Mouse (Mus musculus): ENCODE measurements around the gene Hpcal4.

Hpcal4 gene

DNA sequence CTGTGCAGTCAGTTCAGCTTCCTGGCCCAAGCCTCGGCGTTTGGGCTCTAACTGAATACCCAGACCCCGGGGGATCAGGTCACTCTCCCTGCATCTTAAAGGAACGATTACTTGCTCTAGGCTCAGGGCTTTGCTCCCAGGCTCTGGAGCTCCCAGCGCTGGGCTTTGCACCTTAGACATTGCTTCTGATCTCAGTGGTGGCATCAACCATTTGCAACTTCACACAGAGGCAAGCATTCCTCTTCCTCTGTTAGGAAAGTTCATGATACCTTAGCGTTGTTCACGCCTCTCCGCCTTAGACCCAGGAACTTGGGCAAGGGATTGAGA is 19.0 kb downstream of the Hpcal4 start:
- DNase-seq, result no peak

DNA sequence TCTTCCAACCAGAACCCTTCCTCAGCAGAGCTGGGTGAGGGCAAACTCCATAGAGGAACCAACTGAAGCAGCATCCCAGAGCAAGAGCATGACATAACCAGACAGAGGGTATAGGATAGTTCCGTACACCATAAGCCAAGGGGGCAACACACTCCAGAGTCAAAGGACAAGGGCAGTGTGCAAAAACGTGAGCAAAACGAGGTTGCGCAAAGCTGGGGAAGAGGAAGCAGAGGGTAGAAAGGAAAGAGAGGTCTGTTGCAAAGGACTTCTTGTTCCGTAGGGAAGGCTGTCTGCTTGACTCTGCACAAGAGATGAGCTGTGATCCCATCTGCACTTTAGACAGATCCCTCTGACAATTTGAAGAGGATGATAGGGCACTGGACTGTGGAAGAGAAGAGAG is 24.3 kb downstream of the Hpcal4 start:
- no peak for DNase-seq

DNA sequence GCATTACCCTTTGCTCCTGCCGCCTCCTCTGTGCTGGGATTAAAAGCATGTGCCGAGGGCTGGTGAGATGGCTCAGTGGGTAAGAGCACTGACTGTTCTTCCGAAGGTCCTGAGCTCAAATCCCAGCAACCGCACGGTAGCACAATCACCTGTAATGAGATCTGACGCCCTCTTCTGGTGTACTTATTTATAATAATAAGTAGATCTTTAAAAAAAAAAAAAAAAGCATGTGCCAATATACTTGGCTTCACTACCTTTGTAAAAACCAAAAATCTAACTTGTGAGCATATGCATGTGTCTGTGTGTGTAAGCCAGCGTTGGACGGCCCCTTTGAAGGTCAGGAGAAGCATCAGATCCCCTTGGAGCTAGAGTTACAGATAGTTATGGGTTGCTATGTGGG is 28.0 kb downstream of the Hpcal4 start:
- no peak for DNase-seq

DNA sequence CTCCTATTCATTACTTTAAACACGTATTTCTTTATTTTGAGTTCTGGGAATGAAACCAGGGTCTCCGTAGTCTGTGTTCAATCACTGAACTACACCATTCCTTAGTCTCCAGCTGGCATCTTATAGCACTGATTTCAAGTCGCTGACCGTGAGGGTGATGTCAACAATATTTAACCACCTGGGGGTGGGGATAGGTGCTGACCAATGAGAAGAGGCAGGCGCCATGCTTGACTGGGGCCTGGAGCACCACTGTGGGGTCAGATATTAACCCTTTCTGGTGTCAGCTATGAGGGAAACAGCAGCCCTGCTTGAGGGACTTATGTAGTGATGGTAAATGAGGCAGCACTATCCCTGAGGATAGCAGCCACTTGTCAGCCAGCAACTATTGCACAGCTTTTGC is 28.4 kb downstream of the Hpcal4 start:
- no peak for DNase-seq

DNA sequence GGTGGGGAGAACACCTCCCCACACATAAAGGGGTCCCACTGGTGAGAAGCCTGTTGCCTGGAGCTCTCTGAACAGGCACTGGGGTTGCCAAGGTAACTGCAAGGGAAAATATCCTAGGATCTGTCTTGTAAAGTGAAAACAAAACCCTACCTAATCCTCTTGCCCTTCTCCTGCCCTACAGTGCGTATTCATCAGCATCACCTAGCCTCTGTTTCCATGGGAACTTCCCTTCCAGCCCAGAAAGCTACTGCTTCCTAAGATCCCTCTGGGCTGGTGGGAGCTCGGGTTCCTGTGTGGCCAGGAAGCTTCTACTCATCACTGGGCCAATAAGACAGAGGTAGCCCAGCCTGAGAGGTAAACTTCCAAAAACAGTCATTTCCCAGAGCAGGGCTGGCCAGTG is 29.3 kb downstream of the Hpcal4 start:
- no peak for DNase-seq

DNA sequence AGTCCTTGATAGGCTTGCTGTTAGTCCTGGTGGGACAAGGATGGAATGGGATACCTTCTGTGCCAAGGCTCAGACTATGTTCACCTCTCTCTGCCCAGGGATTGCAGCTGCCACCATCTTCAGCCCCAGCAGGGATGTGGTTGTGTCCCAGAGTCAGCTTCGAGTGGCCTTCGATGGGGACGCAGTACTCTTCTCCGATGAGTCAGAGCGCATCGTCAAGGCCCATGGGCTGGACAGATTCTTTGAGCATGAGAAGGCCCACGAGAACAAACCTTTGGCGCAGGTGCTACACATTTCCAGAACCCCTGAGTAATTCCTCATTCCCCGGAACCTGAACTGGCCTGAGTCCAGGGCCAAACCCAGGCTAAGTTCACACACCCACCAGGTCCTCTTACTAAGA is 30.9 kb downstream of the Hpcal4 start:
- DNase-seq, result no peak

DNA sequence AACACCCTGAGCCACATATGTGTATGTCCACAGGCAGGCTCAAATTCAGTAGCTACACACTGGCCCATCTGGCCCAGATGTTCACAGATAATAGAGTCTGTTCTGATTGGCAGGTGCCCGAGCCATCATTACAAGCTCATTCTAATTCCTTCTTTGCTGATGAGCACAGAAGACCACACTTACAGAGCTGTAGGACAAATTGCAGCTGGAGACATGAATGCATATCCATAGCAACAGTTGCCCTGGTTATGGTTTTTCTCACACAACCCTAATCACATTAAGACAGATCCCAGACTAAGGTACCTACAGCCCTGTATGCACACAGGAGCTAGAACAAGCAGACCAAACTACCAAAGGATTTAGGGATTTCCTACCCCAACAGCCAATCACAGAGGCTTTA is 32.3 kb downstream of the Hpcal4 start:
- no peak for DNase-seq

DNA sequence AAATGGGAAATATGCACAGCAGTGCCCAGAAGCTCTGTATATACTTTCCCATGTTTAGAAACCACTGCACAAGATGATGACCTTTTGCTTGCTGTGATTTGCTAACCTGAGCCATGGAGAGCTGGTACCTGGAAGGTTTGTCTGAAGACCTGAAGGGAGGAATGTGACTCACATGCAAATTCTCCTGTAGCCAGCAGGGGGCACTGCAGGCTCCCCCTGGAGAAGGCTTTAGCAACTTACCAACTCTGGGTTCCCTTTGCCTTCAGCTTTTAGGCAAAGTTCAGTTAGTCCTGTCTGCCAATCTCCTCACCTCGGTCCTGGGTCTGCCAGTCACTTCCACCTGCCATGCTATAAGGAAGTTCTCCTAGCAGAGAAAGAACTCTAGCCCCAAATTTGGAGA is 33.8 kb downstream of the Hpcal4 start:
- peak; percentile 40 for DNase-seq

DNA sequence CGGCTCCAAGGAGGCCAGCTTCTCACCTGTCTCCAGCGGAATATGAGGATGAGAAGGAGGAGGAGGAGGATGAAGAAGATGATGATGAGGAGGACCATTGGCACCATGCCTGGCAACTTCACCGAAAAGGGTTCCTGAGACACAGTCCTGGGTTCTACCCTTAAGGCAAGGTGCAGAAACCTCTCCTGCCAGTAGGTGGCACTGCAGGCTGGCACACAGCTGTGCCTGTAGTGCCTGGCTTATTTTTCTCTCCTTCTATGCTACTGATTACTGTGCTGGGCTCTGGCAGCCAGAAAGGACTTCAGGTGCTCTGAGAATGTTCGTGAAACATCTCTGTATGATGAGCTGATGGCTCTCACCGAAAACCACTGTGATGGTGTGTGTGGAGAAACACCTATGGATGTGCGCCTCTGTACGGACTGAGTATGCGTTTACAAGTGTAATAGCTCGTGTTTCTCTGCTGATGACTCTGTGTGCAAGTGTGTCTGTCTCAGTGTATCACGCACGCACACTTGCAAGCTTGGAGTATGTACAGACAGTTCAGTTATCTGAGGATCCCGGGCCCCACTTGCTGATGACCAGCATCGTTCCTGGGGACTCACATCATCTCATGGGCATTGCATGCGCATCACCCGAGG is 36.8 kb downstream of the Hpcal4 start:
- DNase-seq, result peak; percentile 83

DNA sequence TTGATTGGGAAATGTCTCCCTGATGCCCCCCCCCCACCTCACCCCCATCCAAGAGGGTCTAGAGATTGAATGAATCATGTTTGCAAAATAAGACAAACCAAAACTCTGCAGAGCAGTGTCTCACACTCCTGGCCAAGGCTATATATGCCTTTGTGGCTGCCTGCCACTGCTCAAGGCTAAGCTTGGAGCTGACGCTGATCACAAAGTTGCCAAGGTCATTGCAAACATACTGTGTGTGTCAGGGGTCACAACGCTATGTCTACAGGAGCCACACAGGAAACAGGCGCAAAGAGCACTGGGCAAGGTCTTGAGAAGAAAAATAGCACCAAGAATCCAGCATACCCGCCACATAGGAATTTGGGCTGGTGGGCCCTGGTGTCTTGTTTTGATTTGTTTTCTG is 37.6 kb downstream of the Hpcal4 start:
- no peak for DNase-seq

DNA sequence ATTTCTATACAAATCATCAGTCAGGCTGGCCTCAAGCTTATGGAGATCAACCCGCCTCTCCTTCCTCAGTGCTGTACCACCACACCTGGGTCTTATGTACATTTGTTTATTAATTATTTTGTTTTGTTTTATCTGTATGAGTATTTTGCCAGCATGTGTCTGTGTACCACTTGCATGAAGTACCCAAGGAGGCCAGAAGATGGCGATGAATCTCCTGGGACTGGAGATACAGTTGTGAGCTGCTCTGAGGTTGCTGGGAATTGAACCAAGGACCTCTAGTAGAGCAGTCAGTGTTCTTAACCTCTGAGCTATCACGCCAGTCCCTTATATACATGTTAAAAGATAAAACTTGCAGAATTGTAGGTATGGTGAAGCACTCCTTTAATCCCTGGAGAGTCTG is 40.3 kb downstream of the Hpcal4 start:
- DNase-seq, result no peak

DNA sequence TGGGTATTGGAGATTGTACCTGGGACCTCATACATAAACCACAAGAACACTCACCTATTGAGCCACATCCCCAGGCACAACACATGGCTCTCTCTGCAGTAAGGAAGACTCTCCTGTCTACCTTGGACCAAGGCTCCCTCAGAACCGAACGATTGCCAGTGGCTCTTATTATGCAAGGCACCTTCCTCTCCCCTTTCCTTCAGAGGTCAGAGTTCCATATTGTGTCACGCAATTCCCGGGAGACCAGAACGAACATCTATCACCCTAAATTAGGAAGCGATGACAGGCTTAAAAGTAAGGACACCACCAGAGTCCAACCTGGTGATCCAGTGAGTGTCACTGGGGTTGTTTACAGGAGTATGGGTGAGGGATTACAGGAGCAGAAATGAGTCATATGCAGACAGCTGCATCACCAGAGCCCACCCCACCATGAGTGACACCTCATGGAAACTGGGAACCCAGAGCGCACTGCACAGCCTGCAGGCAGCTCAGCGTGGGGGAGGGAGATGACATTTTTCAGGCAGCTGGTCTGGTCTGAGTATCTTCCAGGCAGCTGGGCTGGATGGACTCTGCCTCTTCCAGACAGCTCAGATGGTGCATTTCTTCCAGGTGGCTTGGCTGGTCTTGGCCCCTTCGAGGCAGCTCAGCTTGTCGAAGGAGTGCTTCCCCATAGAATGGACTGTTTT is 42.8 kb downstream of the Hpcal4 start:
- no peak for DNase-seq

DNA sequence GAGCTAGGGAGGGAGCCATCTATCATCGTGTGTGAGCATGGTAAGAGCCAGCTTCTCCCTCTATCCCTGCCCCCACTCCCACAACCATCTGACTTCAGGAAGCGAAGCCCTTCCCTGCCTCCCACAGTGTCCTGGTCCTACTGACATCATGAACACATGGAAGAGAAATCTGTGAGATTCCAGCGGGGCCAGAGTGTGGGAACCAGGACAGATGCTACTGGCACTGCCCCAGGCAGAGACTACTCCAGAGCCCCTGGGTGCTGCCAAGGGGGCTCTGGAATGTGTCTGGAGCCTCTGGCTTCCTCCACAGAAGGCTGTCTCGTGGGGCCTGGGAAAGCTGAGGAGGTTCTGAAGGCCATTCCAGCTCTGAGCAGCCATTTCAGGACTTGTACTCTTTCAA is 44.7 kb downstream of the Hpcal4 start:
- DNase-seq, result no peak

DNA sequence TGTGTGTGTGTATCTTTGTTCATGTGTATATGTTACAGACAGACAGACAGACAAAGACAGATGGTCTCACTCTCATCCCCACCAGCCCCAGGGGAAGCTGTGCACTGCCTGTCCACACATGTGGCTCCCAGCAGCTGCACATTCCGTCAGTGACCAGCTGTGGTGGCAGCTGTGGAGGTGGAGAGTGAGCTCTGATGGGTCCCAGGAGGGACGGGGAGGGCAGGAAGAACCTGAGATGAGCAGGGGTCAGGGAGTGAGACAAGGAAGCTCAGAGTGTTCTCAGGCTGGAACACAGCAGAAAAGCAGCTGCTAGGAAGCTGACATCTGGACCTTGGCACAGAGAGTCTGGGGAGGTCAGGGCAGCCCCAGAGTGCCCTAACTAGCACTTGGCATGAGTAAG is 45.2 kb downstream of the Hpcal4 start:
- no peak for DNase-seq

DNA sequence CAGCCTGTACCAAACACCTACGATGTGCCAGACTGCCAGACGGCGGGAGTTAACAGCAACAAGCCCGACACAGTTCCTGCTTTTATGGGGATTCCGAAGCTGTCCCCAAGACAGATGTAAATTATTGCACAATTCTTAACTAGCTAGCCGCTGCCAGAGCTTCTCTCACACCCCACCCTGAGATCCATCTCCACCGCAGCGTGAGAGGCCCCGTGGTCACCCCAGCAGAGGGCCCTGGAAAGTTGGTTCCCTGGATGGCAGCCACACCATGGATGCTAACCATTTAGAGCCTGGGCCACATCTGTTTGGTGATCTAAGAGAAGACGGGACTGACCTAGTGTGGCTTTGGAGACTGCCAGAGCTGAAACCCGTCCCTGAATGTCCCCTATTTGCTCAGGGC is 46.1 kb downstream of the Hpcal4 start:
- no peak for DNase-seq

DNA sequence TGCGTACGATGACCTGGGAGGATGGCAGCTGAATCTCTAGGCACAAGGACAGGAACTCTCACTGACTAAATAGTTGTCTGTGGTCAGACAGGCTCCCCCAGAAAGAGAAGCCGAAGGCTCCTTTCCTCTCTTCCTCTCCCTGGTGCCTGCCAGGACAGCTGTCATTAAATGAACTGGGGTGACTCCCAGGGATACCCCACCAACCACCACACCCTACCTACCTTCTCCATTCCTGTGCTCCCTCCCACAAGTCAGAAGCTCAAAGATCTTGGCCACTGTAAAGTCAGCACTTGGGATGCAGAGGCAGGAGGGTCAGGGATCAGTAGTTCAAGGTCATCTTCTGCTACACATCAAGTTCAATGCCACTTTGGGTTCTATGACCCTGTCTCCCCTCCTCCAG is 49.8 kb downstream of the Hpcal4 start:
- no peak for DNase-seq

DNA sequence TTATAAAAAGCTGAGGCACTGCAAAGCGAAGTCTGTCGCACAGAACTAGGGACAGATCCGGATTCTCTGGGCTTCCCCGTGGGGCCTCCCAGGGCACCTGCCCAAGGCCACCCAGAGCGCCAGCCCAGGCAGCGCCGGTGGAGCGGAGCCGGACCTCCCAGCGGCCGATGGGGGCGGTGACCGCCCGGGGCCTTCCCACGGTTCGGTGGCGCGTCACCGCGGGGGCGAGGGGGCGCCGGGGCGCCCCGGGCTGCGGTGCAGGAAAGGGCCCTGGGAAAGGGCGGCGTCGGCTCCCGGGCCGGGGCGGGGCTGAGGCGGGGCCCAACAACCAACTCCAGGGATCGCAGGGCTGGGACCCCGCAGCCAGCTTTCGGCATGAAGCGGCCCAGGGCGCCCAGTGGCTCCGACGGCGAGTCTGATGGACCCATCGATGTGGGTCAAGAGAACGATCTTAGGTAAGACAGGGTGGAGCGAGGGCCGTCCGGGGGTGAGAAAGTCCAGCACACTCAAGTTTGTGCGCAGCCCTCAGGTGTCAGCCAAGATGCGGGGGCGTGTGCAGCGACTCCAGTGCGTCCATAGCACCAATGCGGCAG is 50.6 kb downstream of the Hpcal4 start, which contains the start of gene Heyl:
Heyl (plus strand) TSS at position 65 of the 593 bp plus-strand sequence.
- peak; percentile 33 for DNase-seq

DNA sequence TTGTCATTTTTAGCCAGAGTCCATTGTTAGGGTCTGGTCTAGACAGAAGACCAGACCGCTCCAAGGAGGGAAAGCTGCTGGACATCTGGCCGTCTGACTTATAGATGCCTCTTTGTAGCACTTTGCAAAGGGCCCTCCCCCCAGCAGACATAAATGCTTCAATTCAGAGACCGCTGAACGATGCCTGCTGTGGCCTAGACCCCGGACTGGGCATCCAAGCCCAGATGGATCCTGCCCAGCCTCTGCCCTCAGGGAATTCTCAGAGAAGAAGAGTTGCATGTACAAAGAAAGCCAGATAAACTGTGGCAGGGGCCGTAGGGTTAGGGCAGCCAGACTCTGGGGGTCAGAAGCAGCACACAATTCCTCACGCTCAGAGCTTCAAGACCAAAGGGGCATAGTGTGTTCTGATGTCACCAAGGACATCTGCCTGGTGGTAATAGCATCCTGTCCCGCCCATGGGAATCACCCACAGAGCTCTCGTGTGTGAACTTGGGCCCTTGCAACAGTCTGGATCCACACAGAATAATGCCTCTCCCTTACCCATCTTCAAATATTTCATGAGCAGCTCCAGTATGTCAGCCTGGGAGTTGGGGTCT is 52.9 kb downstream of the Hpcal4 start:
- DNase-seq, result no peak

DNA sequence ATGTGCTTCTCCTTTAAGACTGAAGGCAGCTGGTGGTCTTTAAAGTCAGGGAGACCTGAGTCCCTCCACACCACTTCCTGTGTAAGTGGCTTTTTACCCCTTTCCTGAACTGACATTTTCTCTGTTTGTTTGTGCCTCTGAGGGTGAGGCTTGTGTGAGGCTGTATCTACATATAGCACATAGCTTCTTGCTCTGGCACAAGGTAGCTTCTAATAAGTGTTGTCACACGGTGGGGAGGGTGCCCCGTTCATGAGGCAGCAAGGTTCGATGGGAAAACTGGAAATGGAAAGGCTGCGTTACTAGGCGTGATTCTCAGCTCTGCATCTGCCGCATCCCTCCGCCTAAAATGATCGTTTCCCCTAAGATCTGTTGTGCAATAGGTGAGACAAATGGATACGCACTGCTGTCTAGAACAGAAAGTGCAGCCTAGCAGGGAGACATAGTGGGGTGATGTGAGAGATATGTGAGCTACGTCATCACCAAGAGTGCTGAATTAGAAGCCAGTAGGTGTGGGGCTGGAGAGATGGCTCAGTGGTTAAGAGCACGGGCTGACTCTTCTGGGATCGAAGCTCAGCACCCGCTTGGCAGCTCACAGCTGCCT is 53.5 kb downstream of the Hpcal4 start:
- DNase-seq, result no peak

DNA sequence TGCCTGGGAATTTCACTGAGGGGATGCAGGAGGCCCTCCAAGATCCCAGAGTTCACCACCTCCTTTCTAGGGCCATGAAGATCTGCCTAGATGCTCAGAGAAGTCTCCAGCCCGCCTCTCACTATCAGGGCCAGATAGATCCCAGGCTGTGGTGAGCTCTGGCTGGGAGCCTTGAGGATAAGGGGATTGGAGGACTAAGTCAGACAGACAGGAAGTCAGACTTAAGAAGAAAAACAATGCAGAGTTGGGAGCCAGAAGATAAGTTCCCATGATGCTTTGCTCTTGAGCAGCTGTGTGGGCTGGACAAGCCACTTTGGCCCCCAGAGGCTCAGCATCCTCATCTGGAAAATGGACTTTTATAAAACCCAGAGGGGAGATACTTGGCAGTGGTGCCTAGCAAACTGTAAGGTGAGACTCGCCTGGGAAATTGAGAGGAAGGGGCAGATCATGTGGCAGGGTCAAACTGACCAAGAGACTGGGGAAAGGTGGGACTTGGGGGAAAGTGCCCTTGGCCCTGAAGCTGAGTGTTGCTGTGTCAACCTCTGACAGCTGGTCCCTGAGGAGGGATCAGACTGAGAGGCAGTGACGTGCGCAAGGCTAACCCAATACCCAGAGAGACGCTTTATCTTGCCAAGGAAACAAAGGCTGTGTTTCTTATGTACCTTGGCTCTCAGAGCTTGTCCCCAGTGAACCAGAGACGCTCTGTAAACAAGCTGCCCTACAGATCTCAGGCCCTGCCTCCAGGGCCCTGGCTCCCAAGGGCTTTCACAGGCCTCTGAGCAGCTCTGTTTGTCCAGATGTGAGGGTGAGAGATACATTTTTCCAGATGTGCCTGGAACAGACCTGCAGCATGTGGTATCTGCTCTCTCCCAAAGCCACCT is 54.6 kb downstream of the Hpcal4 start:
- DNase-seq, result no peak

DNA sequence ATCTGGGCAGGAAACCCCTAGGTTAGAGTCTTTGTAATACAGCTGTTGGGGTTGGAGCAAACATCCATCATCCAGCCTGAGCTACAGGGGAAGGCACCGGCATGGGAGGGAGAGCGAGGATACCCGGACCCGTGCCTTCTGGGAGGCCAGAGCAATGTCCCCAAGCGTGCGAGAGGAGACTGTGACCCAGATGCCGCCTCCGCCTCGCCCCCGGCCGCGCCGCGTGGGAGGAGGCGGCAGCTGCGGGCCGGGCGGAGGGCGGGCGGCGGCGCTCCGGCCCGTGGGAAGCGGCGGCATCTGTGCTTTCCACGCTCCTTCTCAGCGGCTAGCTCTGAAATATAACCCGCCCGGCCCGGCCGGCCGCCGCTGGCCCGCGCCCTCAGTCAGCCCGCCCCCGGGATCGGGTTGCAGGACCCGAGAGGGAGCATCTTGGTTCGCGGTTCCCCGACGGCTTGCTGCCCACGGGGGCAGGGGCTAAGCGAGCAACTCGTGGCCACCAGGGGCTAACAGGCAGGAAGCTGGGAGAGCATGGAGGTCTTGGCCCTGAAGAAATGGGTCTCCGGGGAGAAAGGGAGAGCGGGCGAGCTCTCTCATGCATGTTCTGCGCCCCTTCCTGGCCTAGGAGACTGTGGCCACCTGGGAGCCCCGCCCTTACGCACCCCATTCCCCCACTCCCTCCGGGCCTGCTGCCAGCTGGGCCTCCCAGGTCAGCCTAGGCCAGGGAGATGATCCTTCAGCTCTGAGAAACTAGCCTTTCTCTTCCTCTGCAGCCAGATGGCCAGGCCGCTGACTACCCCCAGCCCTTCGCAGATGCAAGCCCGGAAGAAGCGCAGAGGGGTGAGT is 56.6 kb downstream of the Hpcal4 start:
- no peak for DNase-seq
